Mouse (Mus musculus) midbrain, embryonic 15.5 days (tissue): ENCODE measurements at regions not wholly inside any gene's neighbourhood (a gene's known extent, or its start where the extent isn't known, plus 50 kb on each side); places are given as distances from the start of the nearest gene placed in this dataset.
"Not testable (repeated sequence)": the region's sequence is repeated elsewhere in the genome, so short reads cannot be mapped to it uniquely, and the experiment has no call there.

Experiments
- ATAC-seq: fragments of 200-750 bp; cut with Nextera tagmentation; replicated peaks from 2 replicates; pipeline ENCODE4 v1.8.0; 2017; ENCODE audit warnings: moderate TSS enrichment
- H3K27ac ChIP-seq: fragments of 300-500 bp; sonication (generic); 2 replicates; pipeline ENCODE4 v1.5.1; 2015; ENCODE audit warnings: mild to moderate bottlenecking, inconsistent platforms
- H3K27me3 ChIP-seq: fragments of 300-500 bp; sonication (generic); replicated peaks from 2 replicates; pipeline ENCODE4 v1.6.1; 2015; ENCODE audit warnings: inconsistent platforms
- H3K36me3 ChIP-seq: fragments of 300-500 bp; sonication (generic); replicated peaks from 2 replicates; pipeline ENCODE4 v1.6.1; 2015; ENCODE audit warnings: inconsistent platforms
- H3K4me1 ChIP-seq: fragments of 300-500 bp; sonication (generic); 2 replicates; pipeline ENCODE4 v1.6.1; 2015; ENCODE audit warnings: inconsistent platforms
- H3K4me2 ChIP-seq: fragments of 300-500 bp; sonication (generic); 2 replicates; pipeline ENCODE4 v1.6.1; 2015; ENCODE audit warnings: inconsistent platforms, mild to moderate bottlenecking, moderate library complexity
- H3K4me3 ChIP-seq: fragments of 300-500 bp; sonication (generic); 2 replicates; pipeline ENCODE4 v1.5.1; 2015; ENCODE audit warnings: mild to moderate bottlenecking, inconsistent platforms
- H3K9ac ChIP-seq: fragments of 300-500 bp; sonication (generic); 2 replicates; pipeline ENCODE4 v1.6.1; 2015; ENCODE audit warnings: mild to moderate bottlenecking, inconsistent platforms
- H3K9me3 ChIP-seq: fragments of 300-500 bp; sonication (generic); 2 replicates; pipeline ENCODE4 v1.6.1; 2016; ENCODE audit warnings: inconsistent platforms
- WGBS: fragments of 180-500 bp; shearing (Covaris S2); methylation state at CpG from one replicate; pipeline ENCODE4 v1.1.7; 2015; ENCODE audit warnings: mixed read lengths; 5-methylcytosine and 5-hydroxymethylcytosine counted together

- no peaks in the 10 kb centered on the region for H3K36me3 ChIP-seq
- H3K4me2 ChIP-seq, result no peak overlapping the region
- H3K9me3 ChIP-seq, result no peaks in the 10 kb centered on the region
- H3K27me3 ChIP-seq, result no peaks in the 10 kb centered on the region
- H3K27ac ChIP-seq, result no peak overlapping the region
- no peaks in the 10 kb centered on the region for H3K4me1 ChIP-seq
- ATAC-seq, result no peak
- WGBS, result 82% methylated on average over 1 of the region's 1 CpGs
- H3K9ac ChIP-seq, result no peak overlapping the region
- no peak overlapping the region for H3K4me3 ChIP-seq
Measured at GRCm38 (mm10) chr1:95470491-95470890, 157.1 kb downstream of the Fam174a start.

DNA sequence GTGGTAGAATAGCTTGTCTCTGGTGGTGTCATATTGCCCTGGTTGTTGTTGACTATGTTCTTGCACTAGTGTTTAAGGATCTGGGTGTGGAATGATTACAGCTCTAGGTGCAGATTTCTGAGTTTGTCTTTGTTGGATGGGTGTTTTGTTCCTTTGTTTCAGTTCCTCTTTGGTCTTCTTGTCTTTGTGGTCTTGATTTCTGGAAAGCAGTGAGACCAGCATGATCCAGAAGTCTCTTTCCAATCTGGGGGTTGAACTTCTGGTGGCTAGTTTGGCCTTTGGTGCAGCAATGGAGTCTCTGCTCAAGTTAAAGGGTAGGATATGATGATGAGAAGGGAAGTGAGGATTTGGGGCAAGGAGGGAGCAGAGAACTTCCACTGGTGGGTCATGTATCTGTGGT, 174.4 kb downstream of the St8sia4 start:
- no peaks in the 10 kb centered on the region for H3K4me1 ChIP-seq
- H3K9me3 ChIP-seq, result no peaks in the 10 kb centered on the region
- H3K9ac ChIP-seq, result no peak overlapping the region
- no peak overlapping the region for H3K4me2 ChIP-seq
- ATAC-seq, result no peak
- no peaks in the 10 kb centered on the region for H3K27me3 ChIP-seq
- no peak overlapping the region for H3K4me3 ChIP-seq
- H3K36me3 ChIP-seq, result no peaks in the 10 kb centered on the region
- H3K27ac ChIP-seq, result no peak overlapping the region

DNA sequence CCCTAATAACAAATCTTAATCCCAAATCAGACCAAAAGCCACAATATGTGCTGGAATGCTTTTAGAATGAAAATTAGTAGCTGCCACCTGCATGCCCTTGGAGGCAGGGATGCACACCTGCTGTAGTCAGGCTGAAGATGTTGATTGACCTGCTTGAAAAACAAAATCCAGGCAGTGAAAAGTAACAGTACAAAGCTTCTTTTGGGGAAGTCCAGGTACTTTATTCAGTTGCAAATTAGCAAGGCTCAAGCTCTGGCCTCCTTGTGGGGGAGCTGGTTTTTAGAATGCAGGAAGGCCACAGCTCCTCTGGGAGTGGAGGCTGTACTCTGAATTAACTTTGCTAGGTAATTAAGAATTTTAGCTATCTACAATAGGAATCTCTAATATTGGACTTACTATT, 166.7 kb downstream of the St8sia4 start:
- not testable (repeated sequence) for H3K27me3 ChIP-seq, H3K4me1 ChIP-seq, H3K27ac ChIP-seq, H3K4me2 ChIP-seq, H3K9me3 ChIP-seq, H3K4me3 ChIP-seq, ATAC-seq, H3K36me3 ChIP-seq, H3K9ac ChIP-seq

DNA sequence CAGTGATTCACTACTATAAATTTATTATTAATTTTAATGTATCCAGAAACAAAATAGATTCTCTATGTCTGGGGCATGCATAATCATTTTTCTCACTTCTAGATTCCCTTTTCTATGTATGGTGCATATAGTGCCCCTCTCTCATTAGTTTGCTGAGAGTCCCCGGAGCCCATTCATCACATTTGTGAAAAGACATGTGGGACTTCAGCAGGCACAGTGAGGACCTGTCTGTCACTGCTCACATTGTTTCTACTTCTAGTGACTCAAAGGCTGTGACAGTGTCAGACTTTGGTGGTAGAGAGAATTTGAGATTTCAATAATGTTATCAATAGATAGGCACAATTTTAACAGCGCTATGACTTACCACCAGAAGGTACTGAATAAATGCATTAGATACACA, 158.7 kb downstream of the St8sia4 start:
- Histone ChIP-seq H3K27me3 (no peaks in the 10 kb centered on the region), H3K27ac (no peak overlapping the region), H3K9me3 (0 out of 2 replicates have a peak, but pooled peaks cover 2% of the 10 kb centered on the region), H3K4me1 (no peaks in the 10 kb centered on the region), H3K4me3 (no peak overlapping the region), H3K36me3 (no peaks in the 10 kb centered on the region), H3K4me2 (no peak overlapping the region), H3K9ac (no peak overlapping the region)
- no peak; the same call in 1 of the 2 replicates for ATAC-seq
- 73% methylated on average over 2 of the region's 2 CpGs for WGBS

DNA sequence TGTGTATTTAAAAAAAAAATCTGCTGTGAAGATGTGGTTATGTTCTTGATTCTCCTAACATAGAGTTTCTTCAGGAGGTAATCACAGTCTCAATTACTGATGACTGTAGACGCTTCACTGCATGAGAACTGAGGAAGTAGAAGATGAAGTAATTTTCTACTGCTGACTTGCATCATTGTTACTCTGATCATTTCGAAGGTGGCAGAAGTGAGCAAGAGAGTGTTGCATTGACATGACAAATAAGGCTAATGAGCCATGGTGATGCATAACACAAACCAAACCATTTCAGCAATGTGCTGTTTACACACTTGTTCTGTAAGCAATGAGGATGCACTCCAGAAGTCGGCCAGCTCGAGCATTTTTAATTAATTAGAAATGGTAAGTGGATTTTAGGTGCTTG, 138.6 kb downstream of the St8sia4 start:
- no peaks in the 10 kb centered on the region for H3K9me3 ChIP-seq
- no peak overlapping the region for H3K9ac ChIP-seq
- 50% methylated on average over 4 of the region's 4 CpGs for WGBS
- H3K27ac ChIP-seq, result no peak overlapping the region
- no peaks in the 10 kb centered on the region for H3K4me1 ChIP-seq
- no peak overlapping the region for H3K4me3 ChIP-seq
- H3K36me3 ChIP-seq, result no peaks in the 10 kb centered on the region
- ATAC-seq, result no peak
- H3K27me3 ChIP-seq, result no peaks in the 10 kb centered on the region
- no peak overlapping the region for H3K4me2 ChIP-seq

GRCm38 (mm10) chr1:95531017-95531416, 136.4 kb downstream of the St8sia4 start:
- H3K27me3 ChIP-seq, result no peaks in the 10 kb centered on the region
- WGBS, result 91% methylated on average over 3 of the region's 3 CpGs
- no peaks in the 10 kb centered on the region for H3K36me3 ChIP-seq
- no peaks in the 10 kb centered on the region for H3K9me3 ChIP-seq
- no peak overlapping the region for H3K4me2 ChIP-seq
- H3K4me3 ChIP-seq, result no peak overlapping the region
- H3K9ac ChIP-seq, result no peak overlapping the region
- no peak overlapping the region for H3K27ac ChIP-seq
- no peak for ATAC-seq
- H3K4me1 ChIP-seq, result no peaks in the 10 kb centered on the region
